Mouse (Mus musculus): Measurements from ENCODE around the gene Cplx3. TPM values are rescaled to one million over a fixed set of nuclear protein-coding genes. Genes with fewer than 3 reads are reported as not detected.

Gene Cplx3
- polyA plus RNA-seq, 1 experiment from 2014 or later, result not detected

GRCm38 (mm10) chr9:57644442-57644943, 38.4 kb upstream of the Cplx3 start:
- Histone ChIP-seq H3K4me3 (ENCODE audit: low read depth, low read length) (peak overlapping the region; percentile 85), H3K36me3 (ENCODE audit: control insufficient read depth, insufficient read depth) (peaks cover 5% of the 10 kb centered on the region; the same call in 1 of the 2 replicates), H3K9me3 (ENCODE audit: control insufficient read depth) (no peaks in the 10 kb centered on the region), H3K4me2 (replicated peaks; ENCODE audit: low read depth) (peak overlapping the region; percentile 85), H3K4me1 (replicated peaks; ENCODE audit: control insufficient read depth, insufficient read depth, low read length) (peaks cover 29% of the 10 kb centered on the region), H3K27me3 (replicated peaks; ENCODE audit: control insufficient read depth, insufficient read depth, low read length) (no peaks in the 10 kb centered on the region), H3K9ac (ENCODE audit: low read depth, low read length) (peak overlapping the region; percentile 92), H3K27ac (ENCODE audit: low read depth, low read length) (peak overlapping the region; percentile 96)
- no peak for ATAC-seq
- under 1% methylated on average over 18 of the region's 18 CpGs for WGBS
- TF ChIP-seq CTCF (IDR thresholded peaks at IDR 0.05; ENCODE audit: low read depth), result no peak

GRCm38 (mm10) chr9:57643856-57644180, 37.7 kb upstream of the Cplx3 start:
- Histone ChIP-seq H3K4me2 (replicated peaks; ENCODE audit: low read depth) (peak overlapping the region; percentile 85), H3K4me1 (replicated peaks; ENCODE audit: control insufficient read depth, insufficient read depth, low read length) (peaks cover 35% of the 10 kb centered on the region), H3K27me3 (replicated peaks; ENCODE audit: control insufficient read depth, insufficient read depth, low read length) (no peaks in the 10 kb centered on the region), H3K9ac (ENCODE audit: low read depth, low read length) (0 out of 2 replicates have a peak overlapping the region, but pooled peaks have one; percentile 92), H3K9me3 (ENCODE audit: control insufficient read depth) (no peaks in the 10 kb centered on the region), H3K4me3 (ENCODE audit: low read depth, low read length) (peak overlapping the region; percentile 85), H3K36me3 (ENCODE audit: control insufficient read depth, insufficient read depth) (peaks cover 5% of the 10 kb centered on the region; the same call in 1 of the 2 replicates), H3K27ac (ENCODE audit: low read depth, low read length) (0 out of 2 replicates have a peak overlapping the region, but pooled peaks have one; percentile 46)
- 24% methylated on average over 7 of the region's 7 CpGs for WGBS
- no peak for TF ChIP-seq CTCF (IDR thresholded peaks at IDR 0.05; ENCODE audit: low read depth)
- no peak for ATAC-seq

GRCm38 (mm10) chr9:57643169-57643855, 37.2 kb upstream of the Cplx3 start:
- H3K4me3 ChIP-seq (ENCODE audit: low read depth, low read length), result peak overlapping the region; percentile 85
- TF ChIP-seq CTCF (IDR thresholded peaks at IDR 0.05; ENCODE audit: low read depth), result no peak
- no peaks in the 10 kb centered on the region for H3K27me3 ChIP-seq (replicated peaks; ENCODE audit: control insufficient read depth, insufficient read depth, low read length)
- peaks cover 5% of the 10 kb centered on the region; the same call in 1 of the 2 replicates for H3K36me3 ChIP-seq (ENCODE audit: control insufficient read depth, insufficient read depth)
- H3K9me3 ChIP-seq (ENCODE audit: control insufficient read depth), result no peaks in the 10 kb centered on the region
- peak overlapping the region; percentile 46; the same call in 1 of the 2 replicates for H3K27ac ChIP-seq (ENCODE audit: low read depth, low read length)
- H3K4me2 ChIP-seq (replicated peaks; ENCODE audit: low read depth), result peak overlapping the region; percentile 85
- no peak overlapping the region for H3K9ac ChIP-seq (ENCODE audit: low read depth, low read length)
- 38% methylated on average over 9 of the region's 9 CpGs for WGBS
- H3K4me1 ChIP-seq (replicated peaks; ENCODE audit: control insufficient read depth, insufficient read depth, low read length), result peaks cover 41% of the 10 kb centered on the region
- no peak for ATAC-seq

- no peak for ATAC-seq
Measured at GRCm38 (mm10) chr9:57641775-57642550, 35.9 kb upstream of the Cplx3 start.

GRCm38 (mm10) chr9:57641022-57641421, 34.9 kb upstream of the Cplx3 start:
- Histone ChIP-seq H3K4me3 (ENCODE audit: low read depth, low read length) (no peak overlapping the region), H3K4me2 (replicated peaks; ENCODE audit: low read depth) (peak overlapping the region; percentile 63), H3K4me1 (replicated peaks; ENCODE audit: control insufficient read depth, insufficient read depth, low read length) (peaks cover 45% of the 10 kb centered on the region), H3K9ac (ENCODE audit: low read depth, low read length) (no peak overlapping the region), H3K27me3 (replicated peaks; ENCODE audit: control insufficient read depth, insufficient read depth, low read length) (no peaks in the 10 kb centered on the region), H3K27ac (ENCODE audit: low read depth, low read length) (peak overlapping the region; percentile 68; the same call in 1 of the 2 replicates), H3K36me3 (ENCODE audit: control insufficient read depth, insufficient read depth) (peaks cover 5% of the 10 kb centered on the region; the same call in 1 of the 2 replicates), H3K9me3 (ENCODE audit: control insufficient read depth) (no peaks in the 10 kb centered on the region)
- 68% methylated on average over 1 of the region's 1 CpGs for WGBS
- ATAC-seq, result no peak
- TF ChIP-seq CTCF (IDR thresholded peaks at IDR 0.05; ENCODE audit: low read depth), result no peak

More at GRCm38 (mm10) chr9:57641775-57642550, 35.9 kb upstream of the Cplx3 start:
- Histone ChIP-seq H3K4me2 (replicated peaks; ENCODE audit: low read depth) (no peak overlapping the region), H3K4me1 (replicated peaks; ENCODE audit: control insufficient read depth, insufficient read depth, low read length) (peaks cover 47% of the 10 kb centered on the region), H3K9me3 (ENCODE audit: control insufficient read depth) (no peaks in the 10 kb centered on the region), H3K27ac (ENCODE audit: low read depth, low read length) (no peak overlapping the region; the same call in 1 of the 2 replicates), H3K9ac (ENCODE audit: low read depth, low read length) (no peak overlapping the region), H3K36me3 (ENCODE audit: control insufficient read depth, insufficient read depth) (peaks cover 5% of the 10 kb centered on the region; the same call in 1 of the 2 replicates), H3K27me3 (replicated peaks; ENCODE audit: control insufficient read depth, insufficient read depth, low read length) (no peaks in the 10 kb centered on the region), H3K4me3 (ENCODE audit: low read depth, low read length) (no peak overlapping the region)
- TF ChIP-seq CTCF (IDR thresholded peaks at IDR 0.05; ENCODE audit: low read depth), result no peak
- WGBS, result 77% methylated on average over 13 of the region's 13 CpGs

GRCm38 (mm10) chr9:57640384-57640783, 34.3 kb upstream of the Cplx3 start:
- Histone ChIP-seq H3K4me2 (replicated peaks; ENCODE audit: low read depth) (peak overlapping the region; percentile 63), H3K4me1 (replicated peaks; ENCODE audit: control insufficient read depth, insufficient read depth, low read length) (peaks cover 45% of the 10 kb centered on the region), H3K9ac (ENCODE audit: low read depth, low read length) (peak overlapping the region; percentile 23; the same call in 1 of the 2 replicates), H3K36me3 (ENCODE audit: control insufficient read depth, insufficient read depth) (peaks cover 5% of the 10 kb centered on the region; the same call in 1 of the 2 replicates), H3K27me3 (replicated peaks; ENCODE audit: control insufficient read depth, insufficient read depth, low read length) (no peaks in the 10 kb centered on the region), H3K4me3 (ENCODE audit: low read depth, low read length) (peak overlapping the region; percentile 19), H3K9me3 (ENCODE audit: control insufficient read depth) (no peaks in the 10 kb centered on the region), H3K27ac (ENCODE audit: low read depth, low read length) (peak overlapping the region; percentile 68)
- WGBS, result 2% methylated on average over 15 of the region's 15 CpGs
- ATAC-seq, result peak; percentile 59
- TF ChIP-seq CTCF (IDR thresholded peaks at IDR 0.05; ENCODE audit: low read depth), result peak; percentile 3; the same call in 1 of the 2 replicates
